Mouse (Mus musculus) liver, embryonic 12.5 days (tissue): ENCODE data around the gene Napb. TPM values are rescaled to one million over a fixed set of nuclear protein-coding genes. Genes with fewer than 3 reads are reported as not detected.

Experiments used
- polyA plus RNA-seq: library from polyadenylated mRNA; unstranded; fragments of >200 nt; fragmentation: Nextera tagmentation; extraction: Ambion mirVana; gene quantifications from 2 replicates; pipeline ENCODE4 v1.2.1, GENCODE M21; 2016

The Napb gene
- polyA plus RNA-seq, 1 experiment from 2014 or later, result 0.56 TPM

Other genes starting within 250 kb of the Napb start
- 72.2 TPM in 2 replicates for gene Nxt1, start 59.9 kb downstream of the Napb start, polyA plus RNA-seq
- gene Gzf1, start 51.4 kb downstream of the Napb start, polyA plus RNA-seq, result 9.4 and 10.1 TPM in 2 replicates
- gene Cstl1, start 17.9 kb upstream of the Napb start, polyA plus RNA-seq, result not detected in 2 replicates
- gene Cst11, start 39.0 kb upstream of the Napb start, polyA plus RNA-seq, result not detected in 2 replicates
- gene 8030411F24Rik, start 49.5 kb upstream of the Napb start, polyA plus RNA-seq, result not detected in 2 replicates
- not detected in 2 replicates for gene Cst12, start 56.9 kb upstream of the Napb start, polyA plus RNA-seq
- not detected in 2 replicates for gene Cst8, start 66.3 kb upstream of the Napb start, polyA plus RNA-seq
- gene Cst13, start 87.6 kb upstream of the Napb start, polyA plus RNA-seq, result not detected in 2 replicates
- gene Cst9, start 102.7 kb upstream of the Napb start, polyA plus RNA-seq, result 0.31 TPM in 1 of 2 replicates, not detected in the other
- gene 9230104L09Rik, start 132.6 kb upstream of the Napb start, polyA plus RNA-seq, result not detected in 2 replicates
- gene Cst3, start 143.2 kb upstream of the Napb start, polyA plus RNA-seq, result 140 and 142 TPM in 2 replicates